Mouse (Mus musculus): ENCODE measurements at regions not wholly inside any gene's neighbourhood (a gene's known extent, or its start where the extent isn't known, plus 50 kb on each side); places are given as distances from the start of the nearest gene placed in this dataset.

DNA sequence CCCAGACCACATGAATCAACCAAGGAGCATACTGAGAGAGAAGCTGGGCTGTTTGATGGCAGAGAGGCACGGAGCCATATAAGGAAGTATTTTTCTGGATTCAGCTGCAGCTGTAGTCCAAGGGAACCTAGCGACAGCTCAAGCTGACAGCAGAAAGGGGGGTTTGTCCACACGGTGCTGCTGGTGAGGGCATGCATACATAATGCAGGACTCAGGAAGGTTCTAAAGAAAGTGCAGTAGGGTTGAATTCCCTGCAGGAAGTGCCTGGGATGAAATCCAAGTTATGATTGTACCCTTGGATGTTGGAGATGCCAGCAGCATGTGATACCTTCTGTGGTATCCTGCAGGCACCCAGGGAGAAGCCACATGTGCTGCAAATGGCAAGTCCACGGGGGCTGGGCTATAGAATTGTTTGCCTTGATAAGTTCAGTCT lies 381.7 kb upstream of the Camk1g start:
- Histone ChIP-seq H3K9ac (ENCODE audit: low read depth, low read length) (no peak overlapping the region), H3K4me3 (ENCODE audit: low read depth, low read length) (no peak overlapping the region), H3K9me3 (replicated peaks; ENCODE audit: control insufficient read depth, low read length, poor library complexity, severe bottlenecking) (no peaks in the 10 kb centered on the region), H3K4me2 (ENCODE audit: low read length) (no peak overlapping the region), H3K4me1 (ENCODE audit: control insufficient read depth, insufficient read depth, low read length) (peaks cover 2% of the 10 kb centered on the region; the same call in 1 of the 2 replicates), H3K27ac (ENCODE audit: low read length) (no peak overlapping the region), H3K36me3 (ENCODE audit: control insufficient read depth, insufficient read depth, low read length) (no peaks in the 10 kb centered on the region), H3K27me3 (ENCODE audit: control insufficient read depth, insufficient read depth, low read depth, low read length) (no peaks in the 10 kb centered on the region)
- WGBS = 26% methylated on average over 4 of the region's 4 CpGs
- peak; percentile 72; the same call in 1 of the 2 replicates for ATAC-seq

- Histone ChIP-seq H3K4me1 (ENCODE audit: control insufficient read depth, insufficient read depth, low read length) (peaks cover 2% of the 10 kb centered on the region; the same call in 1 of the 2 replicates), H3K4me3 (ENCODE audit: low read depth, low read length) (no peak overlapping the region), H3K36me3 (ENCODE audit: control insufficient read depth, insufficient read depth, low read length) (no peaks in the 10 kb centered on the region), H3K27ac (ENCODE audit: low read length) (no peak overlapping the region), H3K27me3 (ENCODE audit: control insufficient read depth, insufficient read depth, low read depth, low read length) (no peaks in the 10 kb centered on the region), H3K9me3 (replicated peaks; ENCODE audit: control insufficient read depth, low read length, poor library complexity, severe bottlenecking) (no peaks in the 10 kb centered on the region), H3K4me2 (ENCODE audit: low read length) (no peak overlapping the region), H3K9ac (ENCODE audit: low read depth, low read length) (no peak overlapping the region)
- ATAC-seq = no peak
- 78% methylated on average over 4 of the region's 4 CpGs for WGBS
These were observed 380.8 kb upstream of the Camk1g start for GRCm38 (mm10) chr1:193750929-193751328.

GRCm38 (mm10) chr1:193747426-193747960 lies 377.4 kb upstream of the Camk1g start:
- ATAC-seq = no peak

DNA sequence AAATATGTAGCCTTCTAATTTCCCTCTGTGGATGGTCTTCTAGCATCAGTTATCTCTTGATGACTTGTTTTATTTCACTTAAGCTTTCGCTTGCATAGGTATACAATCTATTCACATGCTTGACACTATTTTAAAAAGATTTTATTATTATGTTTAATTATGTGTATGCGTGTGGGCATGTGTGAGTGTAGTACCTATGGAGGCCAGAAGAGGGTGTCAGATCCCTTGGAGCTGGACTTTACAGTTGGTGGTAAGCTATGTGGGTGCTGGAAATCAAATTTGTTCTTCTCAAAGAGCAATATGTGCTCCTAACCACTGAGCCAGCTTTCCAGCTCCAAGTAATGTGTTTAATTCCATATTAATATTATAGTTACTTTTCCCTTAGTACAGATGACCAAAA lies 372.6 kb upstream of the Camk1g start:
- Histone ChIP-seq H3K4me3 (ENCODE audit: low read depth, low read length) (no peak overlapping the region), H3K27me3 (ENCODE audit: control insufficient read depth, insufficient read depth, low read depth, low read length) (no peaks in the 10 kb centered on the region), H3K9ac (ENCODE audit: low read depth, low read length) (no peak overlapping the region), H3K4me1 (ENCODE audit: control insufficient read depth, insufficient read depth, low read length) (peaks cover 2% of the 10 kb centered on the region; the same call in 1 of the 2 replicates), H3K4me2 (ENCODE audit: low read length) (no peak overlapping the region), H3K9me3 (replicated peaks; ENCODE audit: control insufficient read depth, low read length, poor library complexity, severe bottlenecking) (no peaks in the 10 kb centered on the region), H3K27ac (ENCODE audit: low read length) (no peak overlapping the region), H3K36me3 (ENCODE audit: control insufficient read depth, insufficient read depth, low read length) (no peaks in the 10 kb centered on the region)
- ATAC-seq = no peak
- 93% methylated on average over 2 of the region's 2 CpGs for WGBS

More at GRCm38 (mm10) chr1:193747426-193747960, 377.4 kb upstream of the Camk1g start:
- peaks cover 2% of the 10 kb centered on the region; the same call in 1 of the 2 replicates for H3K4me1 ChIP-seq (ENCODE audit: control insufficient read depth, insufficient read depth, low read length)
- WGBS = 65% methylated on average over 6 of the region's 6 CpGs
- no peak overlapping the region for H3K4me3 ChIP-seq (ENCODE audit: low read depth, low read length)
- H3K27ac ChIP-seq (ENCODE audit: low read length) = no peak overlapping the region
- H3K9ac ChIP-seq (ENCODE audit: low read depth, low read length) = no peak overlapping the region
- H3K9me3 ChIP-seq (replicated peaks; ENCODE audit: control insufficient read depth, low read length, poor library complexity, severe bottlenecking) = no peaks in the 10 kb centered on the region
- no peaks in the 10 kb centered on the region for H3K27me3 ChIP-seq (ENCODE audit: control insufficient read depth, insufficient read depth, low read depth, low read length)
- H3K36me3 ChIP-seq (ENCODE audit: control insufficient read depth, insufficient read depth, low read length) = no peaks in the 10 kb centered on the region
- no peak overlapping the region for H3K4me2 ChIP-seq (ENCODE audit: low read length)

GRCm38 (mm10) chr1:193738821-193739220 lies 368.7 kb upstream of the Camk1g start:
- Histone ChIP-seq H3K27ac (ENCODE audit: low read length) (no peak overlapping the region), H3K27me3 (ENCODE audit: control insufficient read depth, insufficient read depth, low read depth, low read length) (no peaks in the 10 kb centered on the region), H3K9me3 (replicated peaks; ENCODE audit: control insufficient read depth, low read length, poor library complexity, severe bottlenecking) (no peaks in the 10 kb centered on the region), H3K9ac (ENCODE audit: low read depth, low read length) (no peak overlapping the region), H3K4me2 (ENCODE audit: low read length) (no peak overlapping the region), H3K4me1 (ENCODE audit: control insufficient read depth, insufficient read depth, low read length) (peaks cover 6% of the 10 kb centered on the region; the same call in 1 of the 2 replicates), H3K4me3 (ENCODE audit: low read depth, low read length) (no peak overlapping the region), H3K36me3 (ENCODE audit: control insufficient read depth, insufficient read depth, low read length) (no peaks in the 10 kb centered on the region)
- 71% methylated on average over 6 of the region's 6 CpGs for WGBS
- ATAC-seq = no peak

- H3K9me3 ChIP-seq (replicated peaks; ENCODE audit: control insufficient read depth, low read length, poor library complexity, severe bottlenecking) = no peaks in the 10 kb centered on the region
- no peak overlapping the region for H3K9ac ChIP-seq (ENCODE audit: low read depth, low read length)
- 92% methylated on average over 1 of the region's 1 CpGs for WGBS
- peaks cover 19% of the 10 kb centered on the region for H3K4me1 ChIP-seq (ENCODE audit: control insufficient read depth, insufficient read depth, low read length)
- H3K36me3 ChIP-seq (ENCODE audit: control insufficient read depth, insufficient read depth, low read length) = no peaks in the 10 kb centered on the region
- ATAC-seq = no peak
- no peaks in the 10 kb centered on the region for H3K27me3 ChIP-seq (ENCODE audit: control insufficient read depth, insufficient read depth, low read depth, low read length)
- H3K27ac ChIP-seq (ENCODE audit: low read length) = no peak overlapping the region
- H3K4me3 ChIP-seq (ENCODE audit: low read depth, low read length) = no peak overlapping the region
- H3K4me2 ChIP-seq (ENCODE audit: low read length) = no peak overlapping the region
These were observed 365.9 kb upstream of the Camk1g start for GRCm38 (mm10) chr1:193735949-193736518.

- Histone ChIP-seq H3K27ac (ENCODE audit: low read length) (no peak overlapping the region; the same call in 1 of the 2 replicates), H3K27me3 (ENCODE audit: control insufficient read depth, insufficient read depth, low read depth, low read length) (no peaks in the 10 kb centered on the region), H3K4me3 (ENCODE audit: low read depth, low read length) (no peak overlapping the region), H3K9ac (ENCODE audit: low read depth, low read length) (no peak overlapping the region), H3K9me3 (replicated peaks; ENCODE audit: control insufficient read depth, low read length, poor library complexity, severe bottlenecking) (no peaks in the 10 kb centered on the region), H3K4me2 (ENCODE audit: low read length) (no peak overlapping the region), H3K4me1 (ENCODE audit: control insufficient read depth, insufficient read depth, low read length) (peaks cover 19% of the 10 kb centered on the region), H3K36me3 (ENCODE audit: control insufficient read depth, insufficient read depth, low read length) (no peaks in the 10 kb centered on the region)
- peak; percentile 82 for ATAC-seq
- WGBS = 22% methylated on average over 4 of the region's 4 CpGs
These were observed 364.1 kb upstream of the Camk1g start for GRCm38 (mm10) chr1:193734014-193734763.

GRCm38 (mm10) chr1:193733402-193733801 lies 363.3 kb upstream of the Camk1g start:
- WGBS = 4% methylated on average over 5 of the region's 5 CpGs
- no peak overlapping the region for H3K27ac ChIP-seq (ENCODE audit: low read length)
- H3K9ac ChIP-seq (ENCODE audit: low read depth, low read length) = no peak overlapping the region
- H3K4me1 ChIP-seq (ENCODE audit: control insufficient read depth, insufficient read depth, low read length) = peaks cover 19% of the 10 kb centered on the region
- no peaks in the 10 kb centered on the region for H3K36me3 ChIP-seq (ENCODE audit: control insufficient read depth, insufficient read depth, low read length)
- no peaks in the 10 kb centered on the region for H3K9me3 ChIP-seq (replicated peaks; ENCODE audit: control insufficient read depth, low read length, poor library complexity, severe bottlenecking)
- peaks cover 2% of the 10 kb centered on the region; the same call in 1 of the 2 replicates for H3K27me3 ChIP-seq (ENCODE audit: control insufficient read depth, insufficient read depth, low read depth, low read length)
- H3K4me2 ChIP-seq (ENCODE audit: low read length) = no peak overlapping the region
- no peak for ATAC-seq
- H3K4me3 ChIP-seq (ENCODE audit: low read depth, low read length) = no peak overlapping the region

- H3K4me2 ChIP-seq (ENCODE audit: low read length) = no peak overlapping the region
These were observed 362.0 kb upstream of the Camk1g start for GRCm38 (mm10) chr1:193732113-193732512.

More at GRCm38 (mm10) chr1:193732113-193732512, 362.0 kb upstream of the Camk1g start:
- Histone ChIP-seq H3K27ac (ENCODE audit: low read length) (no peak overlapping the region), H3K4me1 (ENCODE audit: control insufficient read depth, insufficient read depth, low read length) (peaks cover 19% of the 10 kb centered on the region), H3K9me3 (replicated peaks; ENCODE audit: control insufficient read depth, low read length, poor library complexity, severe bottlenecking) (no peaks in the 10 kb centered on the region), H3K9ac (ENCODE audit: low read depth, low read length) (no peak overlapping the region), H3K4me3 (ENCODE audit: low read depth, low read length) (no peak overlapping the region), H3K36me3 (ENCODE audit: control insufficient read depth, insufficient read depth, low read length) (no peaks in the 10 kb centered on the region), H3K27me3 (ENCODE audit: control insufficient read depth, insufficient read depth, low read depth, low read length) (peaks cover 3% of the 10 kb centered on the region; the same call in 1 of the 2 replicates)
- ATAC-seq = no peak
- WGBS = 5% methylated on average over 1 of the region's 1 CpGs

Measured in midbrain, embryonic 16.5 days (tissue).